Mouse (Mus musculus) hindbrain, embryonic 12.5 days (tissue): Measurements from ENCODE around the gene Tob2. TPM values are rescaled to one million over a fixed set of nuclear protein-coding genes. Genes with fewer than 3 reads are reported as not detected.

Source experiments
- ATAC-seq: fragments of 200-750 bp; cut with Nextera tagmentation; 2 replicates; pipeline ENCODE4 v1.8.0; 2017; ENCODE audit warnings: moderate TSS enrichment; ENCODE audit not compliant: low FRiP score
- H3K27ac ChIP-seq: fragments of 300-500 bp; sonication (generic); 2 replicates; pipeline ENCODE4 v1.5.1; 2016; ENCODE audit warnings: mild to moderate bottlenecking
- H3K27me3 ChIP-seq: fragments of 300-500 bp; sonication (generic); 2 replicates; pipeline ENCODE4 v1.6.1; 2016; ENCODE audit warnings: mild to moderate bottlenecking
- H3K36me3 ChIP-seq: fragments of 300-500 bp; sonication (generic); 2 replicates; pipeline ENCODE4 v1.6.1; 2016; ENCODE audit warnings: mild to moderate bottlenecking
- H3K4me1 ChIP-seq: fragments of 300-500 bp; sonication (generic); 2 replicates; pipeline ENCODE4 v1.6.1; 2016
- H3K4me2 ChIP-seq: fragments of 300-500 bp; sonication (generic); replicated peaks from 2 replicates; pipeline ENCODE4 v1.6.1; 2016; ENCODE audit warnings: mild to moderate bottlenecking
- H3K4me3 ChIP-seq: fragments of 300-500 bp; sonication (generic); 2 replicates; pipeline ENCODE4 v1.5.1; 2016; ENCODE audit warnings: mild to moderate bottlenecking
- H3K9ac ChIP-seq: fragments of 300-500 bp; sonication (generic); 2 replicates; pipeline ENCODE4 v1.6.1; 2016; ENCODE audit warnings: mild to moderate bottlenecking, moderate library complexity
- H3K9me3 ChIP-seq: fragments of 300-500 bp; sonication (generic); replicated peaks from 2 replicates; pipeline ENCODE4 v1.6.1; 2016; ENCODE audit warnings: mild to moderate bottlenecking
- WGBS: fragments of 180-500 bp; shearing (Covaris S2); methylation state at CpG from one replicate; pipeline ENCODE4 v1.1.7; 2016; 5-methylcytosine and 5-hydroxymethylcytosine counted together
- polyA plus RNA-seq: library from polyadenylated mRNA; unstranded; fragments of >200 nt; fragmentation: Nextera tagmentation; extraction: Ambion mirVana; gene quantifications from 2 replicates; pipeline ENCODE4 v1.2.1, GENCODE M21; 2016

Gene Tob2
- polyA plus RNA-seq = 20.4 and 21.2 TPM in 2 replicates

DNA sequence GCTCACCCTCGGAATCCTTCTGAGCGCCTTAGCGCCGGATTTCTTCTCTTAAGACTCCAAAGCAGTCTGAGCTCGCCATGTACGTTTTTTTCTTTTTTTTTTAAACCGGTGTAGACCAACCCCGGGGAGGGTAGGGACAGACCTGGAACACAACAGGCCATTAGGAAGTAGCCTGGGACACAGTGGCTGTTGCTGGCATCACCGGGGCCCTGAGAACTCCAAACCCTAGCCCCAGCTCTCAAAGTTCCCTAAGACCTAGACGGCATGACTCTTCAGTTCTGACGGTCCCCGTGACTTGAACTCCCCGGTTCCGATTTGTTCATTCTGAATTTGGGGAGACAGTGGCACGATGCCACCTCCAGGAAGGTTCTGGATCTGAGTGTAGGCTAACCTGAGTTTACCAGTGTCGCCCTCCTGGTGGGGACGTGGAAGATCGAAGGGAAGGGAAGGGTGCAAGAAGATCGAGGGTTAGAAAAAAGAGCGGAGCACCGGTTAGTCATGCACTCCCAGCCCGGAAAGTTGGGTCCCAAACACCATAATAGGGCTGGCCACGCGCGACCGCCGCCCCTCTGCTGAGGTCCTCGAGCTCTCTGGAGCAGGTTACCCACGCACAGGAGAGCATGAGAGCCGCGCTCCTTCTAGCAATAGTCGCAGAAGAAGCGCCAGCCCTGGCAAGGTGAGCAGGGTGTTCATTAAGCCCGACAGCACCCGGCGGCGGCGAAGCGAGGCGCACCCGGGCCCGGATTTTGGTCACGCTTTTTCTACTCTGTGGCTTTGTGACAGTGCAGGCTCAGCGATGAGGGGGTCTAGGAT is at the start of gene Tob2:
Gene Tob2 (minus strand): TSS at position 280 of the 813 bp plus-strand sequence.
- Histone ChIP-seq H3K36me3 (no peaks in the 10 kb centered on the region), H3K4me1 (peaks cover 18% of the 10 kb centered on the region), H3K27me3 (no peaks in the 10 kb centered on the region), H3K27ac (peak within 1 kb of the TSS; percentile 91), H3K9ac (peak within 1 kb of the TSS; percentile 86), H3K4me2 (peak within 1 kb of the TSS; percentile 97), H3K4me3 (peak within 1 kb of the TSS; percentile 87), H3K9me3 (no peaks in the 10 kb centered on the region)
- peak; percentile 3; the same call in 1 of the 2 replicates for ATAC-seq
- WGBS = under 1% methylated on average over 44 of the region's 44 CpGs

GRCm38 (mm10) chr15:81907953-81908352 is 49.4 kb upstream of the Tob2 start:
- peaks cover 90% of the 10 kb centered on the region for H3K36me3 ChIP-seq
- no peak for ATAC-seq
- 94% methylated on average over 8 of the region's 8 CpGs for WGBS

DNA sequence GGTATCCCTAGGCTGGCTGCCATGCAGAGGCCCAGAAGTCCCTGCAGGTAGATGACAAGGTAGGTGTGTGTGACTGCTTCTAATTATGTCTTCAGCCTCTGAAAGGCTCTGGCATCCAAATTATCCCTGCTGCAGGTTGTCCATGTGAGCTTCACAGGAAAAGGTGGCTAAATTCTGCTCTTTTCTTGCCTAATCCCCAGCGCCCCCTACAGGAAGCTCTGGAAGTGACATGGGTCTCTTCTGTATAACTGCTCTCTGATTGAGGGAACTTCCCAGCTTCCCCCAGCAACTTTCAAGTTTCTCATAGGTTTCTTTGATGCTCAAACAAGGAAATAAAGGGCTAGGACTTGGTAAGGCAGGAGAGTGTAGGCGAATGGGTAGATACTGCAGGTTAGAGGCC is 46.3 kb upstream of the Tob2 start:
- Histone ChIP-seq H3K36me3 (peaks cover 89% of the 10 kb centered on the region), H3K4me2 (no peak overlapping the region), H3K4me1 (no peaks in the 10 kb centered on the region), H3K9ac (no peak overlapping the region), H3K4me3 (no peak overlapping the region), H3K27ac (no peak overlapping the region), H3K9me3 (no peaks in the 10 kb centered on the region), H3K27me3 (no peaks in the 10 kb centered on the region)
- 32% methylated on average over 2 of the region's 2 CpGs for WGBS
- no peak for ATAC-seq

More at GRCm38 (mm10) chr15:81907953-81908352, 49.4 kb upstream of the Tob2 start:
- no peaks in the 10 kb centered on the region for H3K27me3 ChIP-seq
- no peaks in the 10 kb centered on the region for H3K4me1 ChIP-seq
- H3K4me3 ChIP-seq = no peak overlapping the region
- H3K9ac ChIP-seq = no peak overlapping the region
- no peak overlapping the region for H3K27ac ChIP-seq
- no peak overlapping the region for H3K4me2 ChIP-seq
- H3K9me3 ChIP-seq = no peaks in the 10 kb centered on the region

- H3K36me3 ChIP-seq = peaks cover 84% of the 10 kb centered on the region
These were observed 40.2 kb upstream of the Tob2 start for GRCm38 (mm10) chr15:81898751-81899150.

DNA sequence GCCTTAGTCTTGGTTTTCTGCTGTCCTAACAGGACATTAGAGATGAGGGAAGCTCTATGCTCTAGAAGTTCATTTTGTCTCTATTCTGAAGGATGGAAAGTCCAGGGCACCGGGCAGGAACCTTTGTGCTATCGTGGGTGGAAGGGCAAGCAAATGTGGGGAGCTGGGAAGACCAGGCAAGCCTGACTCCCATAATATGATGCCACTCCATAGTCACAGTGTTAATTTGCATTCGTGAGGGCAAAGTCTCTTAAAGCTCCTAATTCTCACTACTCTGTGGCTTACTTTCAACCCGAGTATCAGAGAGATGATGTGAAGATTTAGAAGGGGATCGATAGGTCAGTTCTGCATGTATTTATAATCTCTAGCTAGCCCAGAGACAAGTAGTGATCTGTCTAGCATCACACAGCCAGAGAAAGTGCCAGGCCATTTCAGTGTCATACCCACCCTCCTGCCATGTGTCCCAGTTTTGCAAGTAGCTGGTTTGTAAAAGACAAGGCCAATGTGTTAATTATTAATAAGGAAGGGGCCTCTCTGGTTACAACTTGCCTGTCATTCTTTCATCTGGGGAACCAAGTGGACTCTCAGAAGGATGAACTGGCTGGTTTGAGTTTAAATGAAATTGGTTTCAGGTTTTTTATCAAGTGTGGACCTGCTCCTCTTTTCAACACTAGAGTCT is 39.1 kb upstream of the Tob2 start:
- Histone ChIP-seq H3K27ac (no peak overlapping the region), H3K27me3 (no peaks in the 10 kb centered on the region), H3K9me3 (no peaks in the 10 kb centered on the region), H3K4me1 (no peaks in the 10 kb centered on the region), H3K4me3 (no peak overlapping the region), H3K36me3 (peaks cover 81% of the 10 kb centered on the region), H3K4me2 (no peak overlapping the region), H3K9ac (no peak overlapping the region)
- WGBS = 94% methylated on average over 5 of the region's 5 CpGs
- ATAC-seq = no peak

More at GRCm38 (mm10) chr15:81898751-81899150, 40.2 kb upstream of the Tob2 start:
- Histone ChIP-seq H3K27ac (no peak overlapping the region), H3K9ac (no peak overlapping the region), H3K4me3 (no peak overlapping the region), H3K4me2 (no peak overlapping the region), H3K9me3 (no peaks in the 10 kb centered on the region), H3K27me3 (no peaks in the 10 kb centered on the region), H3K4me1 (no peaks in the 10 kb centered on the region)
- ATAC-seq = no peak
- 91% methylated on average over 2 of the region's 2 CpGs for WGBS

- no peaks in the 10 kb centered on the region for H3K4me1 ChIP-seq
- H3K27ac ChIP-seq = no peak overlapping the region
- no peaks in the 10 kb centered on the region for H3K9me3 ChIP-seq
- no peak overlapping the region for H3K4me2 ChIP-seq
- ATAC-seq = no peak
- peaks cover 80% of the 10 kb centered on the region for H3K36me3 ChIP-seq
- WGBS = 95% methylated on average over 2 of the region's 2 CpGs
- no peak overlapping the region for H3K4me3 ChIP-seq
- no peaks in the 10 kb centered on the region for H3K27me3 ChIP-seq
- H3K9ac ChIP-seq = no peak overlapping the region
These were observed 37.8 kb upstream of the Tob2 start for GRCm38 (mm10) chr15:81896407-81896806.

- 76% methylated on average over 1 of the region's 1 CpGs for WGBS
- H3K36me3 ChIP-seq = peaks cover 82% of the 10 kb centered on the region
- H3K4me3 ChIP-seq = no peak overlapping the region
These were observed 35.4 kb upstream of the Tob2 start for GRCm38 (mm10) chr15:81894002-81894401.

GRCm38 (mm10) chr15:81891822-81892580 is 33.4 kb upstream of the Tob2 start:
- Histone ChIP-seq H3K4me1 (no peaks in the 10 kb centered on the region), H3K36me3 (peaks cover 71% of the 10 kb centered on the region), H3K27me3 (no peaks in the 10 kb centered on the region), H3K9me3 (no peaks in the 10 kb centered on the region), H3K4me3 (no peak overlapping the region), H3K27ac (no peak overlapping the region), H3K9ac (no peak overlapping the region), H3K4me2 (no peak overlapping the region)
- 92% methylated on average over 8 of the region's 8 CpGs for WGBS
- no peak for ATAC-seq

More at GRCm38 (mm10) chr15:81894002-81894401, 35.4 kb upstream of the Tob2 start:
- H3K4me2 ChIP-seq = no peak overlapping the region
- no peaks in the 10 kb centered on the region for H3K9me3 ChIP-seq
- H3K27me3 ChIP-seq = no peaks in the 10 kb centered on the region
- H3K4me1 ChIP-seq = no peaks in the 10 kb centered on the region
- ATAC-seq = no peak
- no peak overlapping the region for H3K27ac ChIP-seq
- H3K9ac ChIP-seq = no peak overlapping the region

DNA sequence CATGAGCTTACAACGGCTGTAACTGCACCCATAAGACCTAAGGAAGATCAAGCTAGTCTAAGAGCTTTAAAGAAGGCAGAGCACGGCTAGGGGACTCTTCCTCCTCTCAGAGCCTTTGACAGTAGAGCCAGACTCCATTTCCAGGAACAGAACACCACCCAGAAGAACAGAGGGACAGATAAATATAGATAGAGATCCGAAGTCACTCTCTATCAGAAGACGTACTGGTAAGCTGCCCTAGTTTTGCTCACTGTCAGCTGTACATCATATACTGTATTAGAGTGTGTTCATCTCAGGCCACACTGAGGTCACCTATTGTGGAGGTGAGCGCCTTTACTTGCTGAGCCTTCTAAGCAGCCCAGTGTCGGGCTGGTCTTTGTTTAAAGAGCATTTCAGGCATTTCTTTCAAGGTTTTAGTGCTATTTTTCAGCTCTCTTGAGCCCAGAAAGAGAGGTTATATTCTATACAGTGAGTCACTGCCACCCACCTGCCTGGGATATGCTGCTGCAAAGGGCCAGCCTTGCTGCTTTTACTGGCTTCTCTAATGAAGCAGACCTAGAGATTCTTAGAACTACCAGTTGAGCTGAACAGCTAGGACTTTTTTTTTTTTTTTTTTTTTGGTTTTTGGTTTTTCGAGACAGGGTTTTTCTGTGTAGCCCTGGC is 32.7 kb upstream of the Tob2 start:
- Histone ChIP-seq H3K27ac (no peak overlapping the region), H3K9ac (no peak overlapping the region), H3K27me3 (no peaks in the 10 kb centered on the region), H3K4me3 (no peak overlapping the region), H3K4me2 (no peak overlapping the region), H3K36me3 (peaks cover 64% of the 10 kb centered on the region), H3K9me3 (no peaks in the 10 kb centered on the region), H3K4me1 (no peaks in the 10 kb centered on the region)
- ATAC-seq = no peak
- 94% methylated on average over 7 of the region's 7 CpGs for WGBS

DNA sequence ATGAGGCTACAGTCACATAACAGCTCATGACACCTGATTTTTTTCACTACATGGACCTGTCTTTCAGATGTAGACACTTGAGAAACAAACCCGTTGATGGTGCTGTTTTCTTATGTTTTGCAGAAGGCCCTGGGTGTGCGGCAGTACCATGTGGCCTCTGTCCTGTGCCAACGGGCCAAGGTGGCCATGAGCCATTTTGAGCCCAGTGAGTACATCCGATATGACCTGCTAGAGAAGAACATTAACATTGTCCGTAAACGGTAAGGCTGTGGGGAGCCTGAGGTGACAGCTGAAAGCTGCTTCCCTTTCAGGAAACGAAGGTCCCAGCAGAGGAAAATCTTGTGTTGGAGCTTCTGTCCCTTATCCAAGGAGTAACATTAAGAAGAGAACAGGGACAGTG is 30.6 kb upstream of the Tob2 start:
- 95% methylated on average over 7 of the region's 7 CpGs for WGBS
- Histone ChIP-seq H3K27me3 (no peaks in the 10 kb centered on the region), H3K4me1 (no peaks in the 10 kb centered on the region), H3K9me3 (no peaks in the 10 kb centered on the region), H3K4me3 (no peak overlapping the region), H3K27ac (no peak overlapping the region), H3K9ac (no peak overlapping the region), H3K36me3 (peaks cover 48% of the 10 kb centered on the region), H3K4me2 (no peak overlapping the region)
- ATAC-seq = no peak

- no peak for ATAC-seq
- Histone ChIP-seq H3K36me3 (peaks cover 29% of the 10 kb centered on the region), H3K9ac (no peak overlapping the region), H3K4me3 (no peak overlapping the region), H3K9me3 (no peaks in the 10 kb centered on the region), H3K27me3 (no peaks in the 10 kb centered on the region), H3K27ac (no peak overlapping the region), H3K4me1 (no peaks in the 10 kb centered on the region), H3K4me2 (no peak overlapping the region)
- 98% methylated on average over 6 of the region's 6 CpGs for WGBS
These were observed 28.4 kb upstream of the Tob2 start for GRCm38 (mm10) chr15:81886795-81887550.
